Mouse (Mus musculus) embryonic fibroblast, embryonic 13.5 days (primary cell): ENCODE data around the gene Klk1.
"Not testable (repeated sequence)": the region's sequence is repeated elsewhere in the genome, so short reads cannot be mapped to it uniquely, and the experiment has no call there.

Experiments used
- CTCF ChIP-seq: IDR thresholded peaks from 2 replicates; pipeline ENCODE4 v1.5.1; 2011; ENCODE audit warnings: mild to moderate bottlenecking, control low read depth, low read length, moderate library complexity, borderline replicate concordance; ENCODE audit not compliant: insufficient read depth
- POLR2A ChIP-seq: IDR thresholded peaks from 2 replicates; pipeline ENCODE4 v1.6.1; 2011; ENCODE audit warnings: low read depth, mild to moderate bottlenecking, control low read depth, low read length, moderate library complexity

DNA sequence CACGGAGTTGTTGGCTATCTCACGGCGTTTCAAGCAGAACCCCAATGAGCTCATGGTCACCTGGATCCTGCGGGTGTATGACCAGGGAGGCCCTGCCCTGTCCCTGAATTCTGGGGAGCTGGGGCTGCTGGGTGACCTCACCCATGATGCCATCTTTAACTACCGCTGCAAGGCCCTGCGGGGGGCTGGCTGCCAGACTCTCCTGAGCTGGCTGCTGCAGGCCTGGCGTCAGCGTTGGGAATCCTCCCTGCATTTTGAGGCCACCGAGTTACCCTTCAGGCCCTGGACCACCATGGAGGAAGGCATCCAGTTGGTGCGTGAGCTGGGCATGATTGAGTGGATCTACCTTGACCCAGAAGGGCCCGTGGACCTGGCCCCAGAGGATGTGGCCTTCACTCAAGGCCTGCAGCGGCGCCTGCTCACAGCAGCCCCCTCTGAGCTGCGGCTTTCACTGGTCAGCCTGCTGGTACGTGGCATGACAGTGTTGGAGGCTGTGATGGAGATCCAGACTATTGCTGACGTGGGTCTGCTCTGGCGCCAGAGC, 25.6 kb downstream of the Klk1 start:
- TF ChIP-seq POLR2A, CTCF: not testable (repeated sequence)
